Mouse (Mus musculus) testis, adult 2 months (tissue): ENCODE results near the gene Gle1. TPM values are rescaled to one million over a fixed set of nuclear protein-coding genes. Genes with fewer than 3 reads are reported as not detected.

Experiments used
- H3K27ac ChIP-seq: fragments of 200-500 bp; 2 replicates; pipeline ENCODE4 v1.5.1; 2012; ENCODE audit warnings: low read depth, low read length; ENCODE audit not compliant: control insufficient read depth, insufficient read depth
- H3K27me3 ChIP-seq: fragments of 200-500 bp; 2 replicates; pipeline ENCODE4 v1.6.1; 2012; ENCODE audit warnings: mild to moderate bottlenecking, low read length, moderate library complexity; ENCODE audit not compliant: control insufficient read depth, insufficient read depth
- H3K36me3 ChIP-seq: fragments of 200-500 bp; 2 replicates; pipeline ENCODE4 v1.6.1; 2012; ENCODE audit warnings: mild to moderate bottlenecking, low read length; ENCODE audit not compliant: control insufficient read depth, insufficient read depth
- H3K4me1 ChIP-seq: fragments of 200-500 bp; 2 replicates; pipeline ENCODE4 v1.6.1; 2012; ENCODE audit warnings: low read length; ENCODE audit not compliant: control insufficient read depth, insufficient read depth
- H3K4me3 ChIP-seq: fragments of 200-500 bp; 2 replicates; pipeline ENCODE4 v1.5.1; 2012; ENCODE audit warnings: low read depth, mild to moderate bottlenecking, low read length, moderate library complexity, mixed read lengths; ENCODE audit not compliant: control insufficient read depth
- CTCF ChIP-seq: fragments of 200-500 bp; IDR thresholded peaks from 2 replicates; pipeline ENCODE4 v1.5.1; 2012; ENCODE audit warnings: low read depth, mild to moderate bottlenecking, inconsistent platforms, low read length, moderate library complexity; ENCODE audit not compliant: control insufficient read depth, insufficient read depth, insufficient replicate concordance
- POLR2A ChIP-seq: fragments of 200-500 bp; IDR thresholded peaks from 2 replicates; pipeline ENCODE4 v1.6.1; 2012; ENCODE audit warnings: low read depth, mild to moderate bottlenecking, inconsistent platforms, low read length, moderate library complexity; ENCODE audit not compliant: control insufficient read depth
- polyA plus RNA-seq: library from polyadenylated mRNA; depleted of rRNA; stranded (reverse); fragments of >200 nt; gene quantifications from 2 replicates; pipeline ENCODE4 v1.2.3, GENCODE M21; 2012

Gene Gle1
- polyA plus RNA-seq, 1 experiment: 36.0 TPM

DNA sequence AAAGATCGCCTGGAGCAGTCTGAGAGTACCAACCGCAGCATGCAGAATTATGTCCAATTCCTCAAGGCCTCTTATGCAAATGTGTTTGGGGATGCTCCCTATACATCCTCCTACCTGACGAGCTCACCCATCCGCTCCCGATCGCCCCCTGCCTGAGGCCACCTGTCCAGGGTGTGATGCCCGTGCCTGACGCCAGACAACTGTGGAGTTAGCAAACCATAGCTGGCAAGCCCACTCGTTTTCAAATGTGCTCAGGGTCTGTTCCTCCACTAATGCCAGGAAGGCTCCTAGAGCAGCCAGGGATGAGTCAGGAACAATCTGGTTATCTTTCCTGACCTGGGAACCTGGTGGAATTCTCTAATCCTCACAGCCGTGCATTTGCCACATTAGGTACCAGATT is 4.7 kb upstream of the Gle1 start:
- Histone ChIP-seq H3K27me3 (no peaks in the 10 kb centered on the region), H3K4me3 (no peak overlapping the region), H3K4me1 (no peaks in the 10 kb centered on the region), H3K36me3 (no peaks in the 10 kb centered on the region), H3K27ac (no peak overlapping the region)
- TF ChIP-seq CTCF: no peak
- TF ChIP-seq POLR2A: no peak

DNA sequence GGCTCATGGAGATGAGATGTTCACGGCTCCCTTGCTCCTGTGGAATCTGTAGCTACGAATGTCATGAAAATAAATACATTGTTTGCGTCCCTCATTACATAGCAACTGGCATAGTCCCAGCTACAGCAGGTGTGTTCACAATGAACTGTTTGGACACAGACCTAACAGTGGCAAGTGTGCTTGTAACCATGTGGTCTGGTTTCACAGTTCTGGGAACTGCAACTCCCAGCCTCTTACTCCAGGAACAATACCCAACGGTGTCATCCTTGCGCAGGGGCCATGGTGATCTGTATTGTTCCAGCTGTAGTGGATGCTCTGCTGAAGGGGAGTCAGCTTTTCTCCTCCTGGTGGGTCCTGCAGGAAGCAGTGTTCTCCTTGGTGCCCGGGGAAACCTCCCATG is 4.0 kb upstream of the Gle1 start:
- H3K36me3 ChIP-seq: no peaks in the 10 kb centered on the region
- no peaks in the 10 kb centered on the region for H3K4me1 ChIP-seq
- no peak overlapping the region for H3K4me3 ChIP-seq
- H3K27me3 ChIP-seq: no peaks in the 10 kb centered on the region
- no peak overlapping the region for H3K27ac ChIP-seq
- no peak for TF ChIP-seq CTCF
- no peak for TF ChIP-seq POLR2A

DNA sequence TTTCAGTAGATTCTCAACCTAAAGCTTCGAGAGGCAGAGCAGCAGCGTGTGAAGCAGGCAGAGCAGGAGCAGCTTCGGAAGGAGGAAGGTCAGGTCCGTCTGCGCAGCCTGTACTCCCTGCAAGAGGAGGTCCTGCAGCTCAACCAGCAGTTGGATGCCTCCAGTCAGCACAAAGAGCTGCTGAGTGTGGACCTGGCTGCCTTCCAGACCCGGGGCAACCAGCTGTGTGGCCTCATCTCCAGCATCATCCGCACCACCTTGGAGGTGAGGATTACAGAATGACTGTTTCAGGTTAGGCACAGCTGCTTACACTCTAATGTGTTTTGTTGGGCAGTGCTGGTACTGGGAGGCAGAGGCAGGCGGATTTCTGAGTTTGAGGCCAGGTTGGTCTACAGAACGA is 4.8 kb downstream of the Gle1 start:
- H3K27me3 ChIP-seq: no peaks in the 10 kb centered on the region
- H3K36me3 ChIP-seq: peaks cover 9% of the 10 kb centered on the region
- H3K27ac ChIP-seq: no peak overlapping the region
- H3K4me1 ChIP-seq: no peaks in the 10 kb centered on the region
- TF ChIP-seq POLR2A: no peak
- TF ChIP-seq CTCF: no peak
- no peak overlapping the region for H3K4me3 ChIP-seq

DNA sequence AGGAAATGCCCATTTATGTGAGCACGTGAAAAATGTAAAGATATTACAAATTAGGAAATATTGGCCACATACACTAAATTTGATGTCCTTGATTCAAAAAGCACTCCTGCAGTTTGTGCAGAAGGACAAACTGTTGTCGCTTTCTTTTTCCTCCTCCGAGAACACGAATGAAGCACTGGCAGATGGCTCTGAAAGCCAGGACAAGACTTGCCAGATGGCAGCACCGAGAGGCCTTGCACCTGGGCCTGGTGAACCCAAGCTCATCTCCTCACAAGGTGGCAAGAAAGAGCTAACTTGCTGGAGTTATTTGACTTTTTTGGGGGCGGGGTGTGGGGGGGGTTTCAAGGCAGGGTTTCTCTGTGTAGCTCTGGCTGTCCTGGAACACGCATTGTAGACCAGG is 5.6 kb downstream of the Gle1 start:
- no peak overlapping the region for H3K27ac ChIP-seq
- H3K36me3 ChIP-seq: peaks cover 9% of the 10 kb centered on the region
- no peaks in the 10 kb centered on the region for H3K27me3 ChIP-seq
- H3K4me1 ChIP-seq: no peaks in the 10 kb centered on the region
- TF ChIP-seq POLR2A (no peak), CTCF (no peak)
- H3K4me3 ChIP-seq: no peak overlapping the region

DNA sequence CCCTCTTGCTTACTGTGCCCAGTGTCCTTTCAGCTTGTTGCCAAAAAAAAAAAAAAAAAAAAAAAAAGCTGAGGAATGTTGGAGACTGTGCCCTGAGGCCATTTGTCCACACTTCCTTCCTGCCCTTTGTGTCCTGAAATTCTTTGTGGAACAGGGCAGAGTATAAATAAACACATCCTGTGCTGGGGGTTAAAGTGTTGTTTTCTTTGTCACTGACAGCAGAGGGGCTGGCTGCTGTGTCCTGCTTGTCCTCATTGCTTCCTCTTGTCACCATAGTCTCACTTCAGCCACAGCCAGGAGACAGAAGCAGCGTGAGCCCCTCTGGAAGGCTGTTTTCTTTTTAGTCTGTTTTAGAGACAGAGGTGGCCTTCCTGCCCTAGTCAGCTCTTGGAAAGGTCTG is 9.5 kb downstream of the Gle1 start:
- no peak overlapping the region for H3K4me3 ChIP-seq
- H3K27ac ChIP-seq: peak overlapping the region; percentile 63
- TF ChIP-seq CTCF (no peak), POLR2A (no peak)
- no peaks in the 10 kb centered on the region for H3K4me1 ChIP-seq
- peaks cover 9% of the 10 kb centered on the region for H3K36me3 ChIP-seq
- no peaks in the 10 kb centered on the region for H3K27me3 ChIP-seq

DNA sequence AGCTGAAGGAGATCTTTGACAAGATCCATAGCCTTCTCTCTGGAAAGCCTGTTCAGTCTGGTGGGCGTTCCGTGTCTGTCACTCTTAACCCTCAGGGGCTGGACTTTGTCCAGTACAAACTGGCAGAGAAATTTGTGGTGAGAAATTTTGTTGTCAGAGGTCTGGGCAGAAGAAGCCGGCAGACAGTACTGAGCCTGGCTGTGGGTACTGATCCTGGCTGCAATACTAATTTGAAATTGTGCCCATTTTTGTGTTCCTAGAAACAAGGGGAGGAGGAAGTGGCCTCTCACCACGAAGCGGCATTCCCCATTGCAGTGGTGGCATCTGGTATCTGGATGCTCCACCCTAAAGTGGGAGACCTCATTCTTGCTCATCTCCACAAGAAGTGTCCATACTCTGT is 13.7 kb downstream of the Gle1 start:
- Histone ChIP-seq H3K4me1 (no peaks in the 10 kb centered on the region), H3K36me3 (peaks cover 6% of the 10 kb centered on the region), H3K4me3 (no peak overlapping the region), H3K27me3 (no peaks in the 10 kb centered on the region), H3K27ac (no peak overlapping the region)
- no peak for TF ChIP-seq POLR2A
- TF ChIP-seq CTCF: no peak

DNA sequence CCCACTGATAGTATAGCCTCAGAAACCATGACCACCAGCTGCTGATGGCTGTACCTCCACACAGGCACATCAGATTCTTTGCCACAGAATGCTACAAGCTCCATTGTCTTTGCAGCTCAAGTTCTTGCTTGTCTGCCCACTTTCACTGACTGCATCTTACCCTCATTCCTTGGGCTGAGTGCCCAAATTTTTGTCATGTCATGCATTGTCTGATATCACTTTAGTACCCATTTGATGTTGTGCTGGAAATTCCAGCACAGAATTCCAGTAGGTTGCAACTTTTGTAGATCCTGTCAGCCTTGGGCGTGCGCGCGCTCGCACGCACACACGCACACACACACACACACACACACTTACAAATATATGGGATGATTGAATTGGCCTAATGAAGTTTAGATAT is 26.0 kb downstream of the Gle1 start:
- Histone ChIP-seq H3K4me3 (no peak overlapping the region), H3K27ac (no peak overlapping the region), H3K27me3 (no peaks in the 10 kb centered on the region), H3K36me3 (peaks cover under 1% of the 10 kb centered on the region; the same call in 1 of the 2 replicates), H3K4me1 (peaks cover 6% of the 10 kb centered on the region)
- TF ChIP-seq POLR2A: no peak
- TF ChIP-seq CTCF: no peak
